Mouse (Mus musculus) lung, embryonic 16.5 days (tissue): Measurements from ENCODE around the gene Irf2bpl. TPM values are rescaled to one million over a fixed set of nuclear protein-coding genes. Genes with fewer than 3 reads are reported as not detected.
A peak's percentile ranks its signal among the peaks of the same experiment; 100 is the strongest.

Experiments used
- ATAC-seq: fragments of 200-750 bp; cut with Nextera tagmentation; 2 replicates; pipeline ENCODE4 v1.8.0; 2017; ENCODE audit warnings: low read depth, mild to moderate bottlenecking, moderate library complexity
- H3K27ac ChIP-seq: fragments of 300-500 bp; sonication (generic); 2 replicates; pipeline ENCODE4 v1.5.1; 2014; ENCODE audit warnings: mild to moderate bottlenecking, control low read depth, low read length
- H3K27me3 ChIP-seq: fragments of 300-500 bp; sonication (generic); 2 replicates; pipeline ENCODE4 v1.6.1; 2014; ENCODE audit warnings: low read depth, low read length, mixed read lengths; ENCODE audit not compliant: control insufficient read depth, insufficient read depth
- H3K36me3 ChIP-seq: fragments of 300-500 bp; sonication (generic); 2 replicates; pipeline ENCODE4 v1.6.1; 2014; ENCODE audit warnings: low read length; ENCODE audit not compliant: control insufficient read depth, insufficient read depth
- H3K4me1 ChIP-seq: fragments of 300-500 bp; sonication (generic); replicated peaks from 2 replicates; pipeline ENCODE4 v1.6.1; 2014; ENCODE audit warnings: low read length, mixed read lengths; ENCODE audit not compliant: control insufficient read depth, insufficient read depth
- H3K4me2 ChIP-seq: fragments of 300-500 bp; sonication (generic); 2 replicates; pipeline ENCODE4 v1.6.1; 2014; ENCODE audit warnings: low read depth, low read length, control low read depth
- H3K4me3 ChIP-seq: fragments of 300-500 bp; sonication (generic); 2 replicates; pipeline ENCODE4 v1.5.1; 2014; ENCODE audit warnings: mild to moderate bottlenecking, low read length, control low read depth
- H3K9ac ChIP-seq: fragments of 300-500 bp; sonication (generic); 2 replicates; pipeline ENCODE4 v1.6.1; 2014; ENCODE audit warnings: low read length, control low read depth
- H3K9me3 ChIP-seq: fragments of 300-500 bp; sonication (generic); 2 replicates; pipeline ENCODE4 v1.6.1; 2016; ENCODE audit warnings: low read length; ENCODE audit not compliant: control insufficient read depth
- WGBS: fragments of 180-500 bp; shearing (Covaris S2); extraction: QIAGEN DNeasy Blood & Tissue Kit; methylation state at CpG from one replicate; pipeline ENCODE4 v1.1.7; 2014; 5-methylcytosine and 5-hydroxymethylcytosine counted together
- polyA plus RNA-seq: library from polyadenylated mRNA; unstranded; fragments of >200 nt; fragmentation: Nextera tagmentation; extraction: Ambion mirVana; gene quantifications from 2 replicates; pipeline ENCODE4 v1.2.1, GENCODE M21; 2015

Gene Irf2bpl
- polyA plus RNA-seq, 1 experiment from 2014 or later: 34.2 TPM

GRCm38 (mm10) chr12:86915617-86916016 is 31.0 kb upstream of the Irf2bpl start:
- ATAC-seq: no peak
- Histone ChIP-seq H3K9me3 (no peaks in the 10 kb centered on the region), H3K36me3 (no peaks in the 10 kb centered on the region), H3K4me2 (no peak overlapping the region), H3K4me3 (no peak overlapping the region), H3K27me3 (no peaks in the 10 kb centered on the region), H3K27ac (no peak overlapping the region), H3K4me1 (peaks cover 34% of the 10 kb centered on the region), H3K9ac (no peak overlapping the region)
- WGBS: 63% methylated on average over 7 of the region's 7 CpGs

DNA sequence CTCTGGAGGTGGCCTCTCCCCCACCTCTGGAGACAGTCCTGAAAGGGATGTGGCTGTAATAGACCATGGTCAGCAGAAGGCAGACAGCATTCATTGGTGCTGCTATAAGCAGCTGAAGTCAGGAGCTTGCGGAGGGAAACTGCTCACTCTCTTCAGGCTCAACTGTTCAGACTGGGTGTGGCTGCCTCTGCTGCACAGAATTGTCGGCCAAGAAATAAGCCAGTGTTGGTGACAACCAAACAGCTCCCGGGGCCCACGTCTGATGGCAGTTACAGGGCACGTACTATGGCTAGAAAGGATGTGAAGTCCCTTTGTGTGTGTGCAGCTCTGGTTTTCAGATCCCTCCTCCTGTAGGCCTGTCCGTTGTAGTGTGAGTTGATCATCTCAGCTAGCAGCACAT is 30.2 kb upstream of the Irf2bpl start:
- Histone ChIP-seq H3K4me2 (no peak overlapping the region), H3K36me3 (no peaks in the 10 kb centered on the region), H3K27me3 (no peaks in the 10 kb centered on the region), H3K9me3 (no peaks in the 10 kb centered on the region), H3K4me3 (no peak overlapping the region), H3K27ac (no peak overlapping the region), H3K4me1 (peaks cover 34% of the 10 kb centered on the region), H3K9ac (peak overlapping the region; percentile 19)
- no peak for ATAC-seq
- WGBS: 48% methylated on average over 6 of the region's 6 CpGs

GRCm38 (mm10) chr12:86914351-86914750 is 29.8 kb upstream of the Irf2bpl start:
- 32% methylated on average over 2 of the region's 2 CpGs for WGBS
- peak overlapping the region; percentile 19; the same call in 1 of the 2 replicates for H3K9ac ChIP-seq

DNA sequence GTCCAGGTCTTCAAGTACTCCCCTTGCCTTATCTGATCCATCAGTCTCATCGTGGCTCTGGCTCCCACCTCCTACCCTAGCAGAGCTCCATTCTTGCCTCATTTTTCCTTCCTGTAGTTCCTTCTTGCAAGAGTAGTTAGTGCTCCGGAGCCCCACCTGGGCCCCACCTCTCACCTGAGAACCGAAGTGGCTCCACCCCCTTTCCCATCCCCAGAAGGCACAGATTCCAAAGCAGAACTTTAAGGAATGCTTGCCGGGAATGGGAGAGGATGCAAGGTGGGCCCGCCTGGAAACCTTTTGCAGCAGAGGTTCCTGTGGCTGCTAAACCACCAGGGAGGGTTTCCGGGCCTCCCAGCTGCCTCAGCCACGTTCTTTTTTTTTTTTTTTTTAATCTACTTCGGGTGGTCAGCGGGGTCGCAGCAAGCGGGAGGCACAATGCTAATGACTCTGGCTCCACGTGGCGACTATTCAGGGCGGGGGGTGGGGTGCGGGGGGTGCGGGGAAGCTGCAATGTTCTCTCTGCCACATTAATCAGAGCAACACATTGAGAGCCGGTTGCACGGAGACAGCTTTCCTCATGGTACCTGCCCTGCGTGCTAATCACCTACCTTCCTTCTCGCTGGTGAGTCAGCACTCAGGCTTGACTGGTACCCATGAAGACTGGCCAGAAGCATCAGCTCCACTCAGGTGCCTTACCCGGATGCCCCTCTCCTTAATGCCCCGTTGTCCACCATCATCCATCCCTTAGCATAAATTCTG is 27.9 kb upstream of the Irf2bpl start:
- H3K4me1 ChIP-seq: peaks cover 18% of the 10 kb centered on the region
- peak overlapping the region; percentile 15; the same call in 1 of the 2 replicates for H3K27ac ChIP-seq
- H3K36me3 ChIP-seq: no peaks in the 10 kb centered on the region
- no peak overlapping the region for H3K4me3 ChIP-seq
- WGBS: 5% methylated on average over 22 of the region's 22 CpGs
- peak; percentile 10; the same call in 1 of the 2 replicates for ATAC-seq
- no peaks in the 10 kb centered on the region for H3K27me3 ChIP-seq
- no peaks in the 10 kb centered on the region for H3K9me3 ChIP-seq
- peak overlapping the region; percentile 38 for H3K4me2 ChIP-seq
- peak overlapping the region; percentile 14; the same call in 1 of the 2 replicates for H3K9ac ChIP-seq

More at GRCm38 (mm10) chr12:86914351-86914750, 29.8 kb upstream of the Irf2bpl start:
- Histone ChIP-seq H3K4me1 (peaks cover 32% of the 10 kb centered on the region), H3K36me3 (no peaks in the 10 kb centered on the region), H3K4me3 (no peak overlapping the region), H3K4me2 (no peak overlapping the region), H3K27ac (no peak overlapping the region), H3K27me3 (no peaks in the 10 kb centered on the region), H3K9me3 (no peaks in the 10 kb centered on the region)
- no peak for ATAC-seq

DNA sequence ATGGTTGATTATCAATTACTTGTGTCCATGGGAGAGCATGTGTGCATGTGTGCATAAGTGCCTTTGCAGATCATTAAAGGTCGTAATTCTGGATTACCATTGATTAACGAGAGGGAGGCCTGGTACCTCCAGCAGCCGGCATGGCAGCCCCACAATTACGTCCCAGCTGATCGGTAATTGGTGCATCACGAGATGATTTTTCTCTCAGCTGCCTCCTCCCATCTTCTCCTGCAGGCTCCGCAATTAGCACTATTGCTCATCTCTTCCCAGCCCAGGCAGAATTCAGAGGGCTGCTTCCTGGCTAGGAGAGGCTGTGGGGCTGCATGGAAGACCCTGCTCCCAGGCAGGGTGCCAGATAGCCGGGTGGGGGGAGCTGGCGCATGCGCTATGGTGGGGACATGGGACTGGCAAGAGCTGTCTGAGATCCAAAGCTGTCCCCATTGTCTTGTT is 26.9 kb upstream of the Irf2bpl start:
- WGBS: 49% methylated on average over 10 of the region's 10 CpGs
- no peak overlapping the region for H3K27ac ChIP-seq
- peak; percentile 66; the same call in 1 of the 2 replicates for ATAC-seq

GRCm38 (mm10) chr12:86906395-86906794 is 21.8 kb upstream of the Irf2bpl start:
- WGBS: 2% methylated on average over 15 of the region's 15 CpGs
- no peaks in the 10 kb centered on the region for H3K36me3 ChIP-seq
- H3K4me2 ChIP-seq: no peak overlapping the region
- no peaks in the 10 kb centered on the region for H3K9me3 ChIP-seq
- peak; percentile 75 for ATAC-seq
- no peaks in the 10 kb centered on the region for H3K27me3 ChIP-seq
- H3K4me1 ChIP-seq: peaks cover 11% of the 10 kb centered on the region; the same call in 1 of the 2 replicates
- no peak overlapping the region for H3K9ac ChIP-seq
- H3K4me3 ChIP-seq: no peak overlapping the region
- H3K27ac ChIP-seq: no peak overlapping the region

More for the DNA sequence above, 26.9 kb upstream of the Irf2bpl start:
- H3K9me3 ChIP-seq: no peaks in the 10 kb centered on the region
- peaks cover 21% of the 10 kb centered on the region for H3K4me1 ChIP-seq
- no peaks in the 10 kb centered on the region for H3K27me3 ChIP-seq
- no peaks in the 10 kb centered on the region for H3K36me3 ChIP-seq
- no peak overlapping the region for H3K4me3 ChIP-seq
- H3K4me2 ChIP-seq: no peak overlapping the region
- no peak overlapping the region for H3K9ac ChIP-seq

DNA sequence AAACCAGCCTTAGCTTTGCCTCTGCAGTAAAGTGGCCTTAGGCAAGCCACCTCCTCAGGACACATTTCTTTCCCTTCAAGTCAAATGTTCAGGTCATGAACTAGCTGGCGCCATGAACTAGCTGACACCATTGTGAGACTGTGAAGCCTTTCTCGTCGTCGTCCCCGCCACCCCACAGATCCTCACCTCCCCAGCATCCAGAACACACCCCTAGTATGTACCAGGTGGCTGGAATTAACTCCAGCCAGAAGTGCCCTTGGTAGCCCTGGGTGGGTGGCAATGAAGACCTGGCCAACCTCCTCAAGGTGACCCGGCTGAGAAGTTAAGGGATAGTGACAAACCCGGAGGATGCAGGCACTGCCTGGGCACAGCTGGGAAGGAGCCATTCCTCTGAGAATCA is 21.3 kb upstream of the Irf2bpl start:
- Histone ChIP-seq H3K4me2 (no peak overlapping the region), H3K36me3 (no peaks in the 10 kb centered on the region), H3K4me1 (peaks cover 13% of the 10 kb centered on the region), H3K9ac (no peak overlapping the region), H3K4me3 (no peak overlapping the region), H3K9me3 (no peaks in the 10 kb centered on the region), H3K27ac (no peak overlapping the region), H3K27me3 (no peaks in the 10 kb centered on the region)
- ATAC-seq: peak; percentile 16; the same call in 1 of the 2 replicates
- WGBS: 51% methylated on average over 7 of the region's 7 CpGs

GRCm38 (mm10) chr12:86905203-86905602 is 20.6 kb upstream of the Irf2bpl start:
- peaks cover 20% of the 10 kb centered on the region for H3K4me1 ChIP-seq
- no peak overlapping the region for H3K9ac ChIP-seq
- H3K4me3 ChIP-seq: no peak overlapping the region
- no peak overlapping the region for H3K4me2 ChIP-seq
- ATAC-seq: peak; percentile 47
- no peaks in the 10 kb centered on the region for H3K27me3 ChIP-seq
- WGBS: 15% methylated on average over 4 of the region's 4 CpGs
- no peak overlapping the region for H3K27ac ChIP-seq
- no peaks in the 10 kb centered on the region for H3K9me3 ChIP-seq
- no peaks in the 10 kb centered on the region for H3K36me3 ChIP-seq

GRCm38 (mm10) chr12:86903828-86904806 is 19.5 kb upstream of the Irf2bpl start:
- 65% methylated on average over 11 of the region's 11 CpGs for WGBS
- Histone ChIP-seq H3K9me3 (no peaks in the 10 kb centered on the region), H3K4me1 (peaks cover 31% of the 10 kb centered on the region), H3K27me3 (no peaks in the 10 kb centered on the region), H3K4me2 (no peak overlapping the region), H3K36me3 (no peaks in the 10 kb centered on the region), H3K4me3 (no peak overlapping the region), H3K27ac (no peak overlapping the region), H3K9ac (no peak overlapping the region)
- no peak for ATAC-seq
